Mouse (Mus musculus) E14TG2a.4 (cell line): Measurements from ENCODE around the gene Rbms1.

ENCODE experiments used
- CTCF ChIP-seq: conservative IDR thresholded peaks from 2 replicates; pipeline ENCODE4 v1.5.1; 2014; ENCODE audit warnings: low read length
- POU5F1 ChIP-seq: IDR thresholded peaks from 2 replicates; pipeline ENCODE4 v1.6.1; 2014; ENCODE audit warnings: low read length, borderline replicate concordance

DNA sequence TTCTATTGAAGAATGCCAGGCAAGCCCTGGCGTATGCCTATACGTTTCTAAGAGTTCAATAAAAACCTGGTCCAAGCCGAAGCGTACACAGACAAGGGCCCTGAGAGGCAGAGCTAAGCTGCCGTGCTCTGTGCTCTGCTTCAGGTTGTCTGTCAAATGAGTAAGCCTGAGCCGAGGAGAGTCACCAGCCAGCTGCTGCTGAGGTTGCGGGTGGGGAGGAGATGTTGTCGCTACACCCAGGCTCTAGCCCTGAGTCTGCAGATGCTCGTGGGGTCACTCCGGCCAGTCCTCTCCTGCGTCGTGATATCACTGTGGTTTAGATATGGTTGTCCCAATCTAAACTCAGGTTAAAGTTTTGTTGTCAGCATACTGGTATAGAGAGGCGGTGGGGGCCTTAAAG, 247.2 kb downstream of the Rbms1 start:
- TF ChIP-seq CTCF, result no peak
- no peak for TF ChIP-seq POU5F1
